Mouse (Mus musculus) liver, adult 2 months (tissue): ENCODE measurements around the gene Celf1.

Experiments
- CTCF ChIP-seq: fragments of 200-500 bp; IDR thresholded peaks from 2 replicates; pipeline ENCODE4 v1.5.1; 2011; ENCODE audit warnings: low read depth, low read length, control low read depth
- POLR2A ChIP-seq: fragments of 200-500 bp; IDR thresholded peaks from 2 replicates; pipeline ENCODE4 v1.6.1; 2011; ENCODE audit warnings: low read length, control low read depth; ENCODE audit not compliant: insufficient read depth; ENCODE audit errors: extremely low read depth

GRCm38 (mm10) chr2:91042651-91043398, 102.6 kb downstream of the Celf1 start:
- no peak for TF ChIP-seq CTCF
- no peak for TF ChIP-seq POLR2A
